Mouse (Mus musculus): Measurements from ENCODE around the gene Sirt7.

DNA sequence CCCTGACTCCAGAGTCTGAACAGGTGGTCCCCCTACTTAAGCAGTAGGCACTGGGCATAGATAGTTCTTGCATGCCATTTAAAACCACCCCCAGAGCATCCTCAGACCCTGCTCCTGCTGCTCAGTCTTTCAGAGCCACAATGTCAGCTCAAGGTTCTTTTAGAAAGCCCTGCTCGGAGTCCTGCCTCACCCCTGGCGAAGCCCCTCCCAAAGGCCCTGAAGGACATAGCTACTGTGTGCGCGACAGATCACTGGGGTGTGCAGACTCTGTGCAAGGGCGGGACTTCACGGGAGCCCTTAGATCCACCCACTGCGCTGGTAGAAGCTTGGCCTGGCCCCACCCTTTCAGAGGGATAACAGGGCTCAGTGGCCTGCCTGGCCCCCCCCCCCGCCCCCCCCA is 15.8 kb downstream of the Sirt7 start:
- no peak for TF ChIP-seq POLR2A (IDR thresholded peaks at IDR 0.05; ENCODE audit: insufficient read depth, low read depth, low read length)
- no peak for TF ChIP-seq CTCF (IDR thresholded peaks at IDR 0.05; ENCODE audit: insufficient read depth, low read depth, low read length)
